Mouse (Mus musculus) adipocyte (in vitro differentiated cells): ENCODE data around the gene Asrgl1.
A peak's percentile ranks its signal among the peaks of the same experiment; 100 is the strongest.
"Not testable (repeated sequence)": the region's sequence is repeated elsewhere in the genome, so short reads cannot be mapped to it uniquely, and the experiment has no call there.

Experiments
- DNase-seq: peaks from one replicate; pipeline ENCODE4 v3.0.0-alpha.2; 2016; ENCODE audit warnings: low spot score

The Asrgl1 gene

DNA sequence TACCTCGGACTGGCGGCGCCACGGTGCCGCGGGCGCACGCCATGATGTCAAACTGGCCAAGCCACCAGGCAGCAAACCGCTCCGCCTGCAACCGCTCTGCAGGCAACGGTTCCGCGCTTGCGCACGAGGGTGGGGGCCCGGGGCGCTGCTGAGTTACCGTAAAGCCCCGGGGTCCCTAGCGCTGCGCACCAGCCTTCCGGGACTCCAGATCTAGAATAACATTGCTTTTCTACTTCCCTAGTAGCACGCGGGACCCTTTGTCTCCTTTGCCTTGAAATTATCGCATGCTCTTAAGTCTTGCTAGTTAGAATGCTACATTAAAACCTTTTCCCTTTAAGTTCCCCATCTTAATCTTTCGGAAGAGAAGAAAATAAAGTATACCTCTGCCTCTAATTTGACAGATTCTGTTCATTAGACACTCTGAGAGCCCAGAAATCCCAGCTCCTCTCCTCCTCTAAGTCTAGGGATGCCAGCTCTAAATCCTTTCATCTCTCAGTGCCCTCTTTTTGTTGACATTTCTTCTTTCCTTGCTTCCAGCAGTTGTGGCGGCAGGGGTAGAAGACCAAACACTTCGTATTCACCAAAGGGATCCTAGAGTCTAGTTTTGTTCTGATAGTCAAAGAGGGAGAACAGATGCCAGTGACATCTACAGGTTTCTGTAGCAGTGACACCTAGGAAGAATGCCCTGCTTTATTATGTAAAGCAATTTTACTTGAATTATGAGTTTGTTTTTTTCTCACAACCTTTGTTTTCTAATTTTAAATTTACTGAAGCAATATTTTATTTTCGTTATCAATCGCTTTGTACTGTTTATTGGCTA lies at the start of gene Asrgl1:
Gene Asrgl1 (minus strand): TSS at position 125 of the 820 bp plus-strand sequence.
- DNase-seq, result peak; percentile 91

DNA sequence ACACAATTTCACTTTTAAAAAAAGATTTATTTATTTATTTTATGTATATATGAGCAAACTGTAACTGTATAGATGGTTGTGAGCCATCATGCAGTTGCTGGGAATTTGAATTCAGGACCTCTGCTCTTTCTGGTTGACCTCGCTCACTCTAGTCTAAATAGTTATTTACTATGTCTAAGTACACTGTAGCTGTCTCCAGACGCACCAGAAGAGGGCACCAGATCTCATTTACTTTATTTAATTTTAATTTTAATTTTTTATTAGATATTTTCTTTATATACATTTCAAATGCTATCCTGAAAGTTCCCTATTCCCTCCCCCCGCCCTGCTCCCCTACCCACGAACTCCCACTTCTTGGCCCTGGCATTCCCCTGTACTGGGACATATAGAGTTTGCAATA lies 10.8 kb upstream of the Asrgl1 start:
- no peak for DNase-seq

DNA sequence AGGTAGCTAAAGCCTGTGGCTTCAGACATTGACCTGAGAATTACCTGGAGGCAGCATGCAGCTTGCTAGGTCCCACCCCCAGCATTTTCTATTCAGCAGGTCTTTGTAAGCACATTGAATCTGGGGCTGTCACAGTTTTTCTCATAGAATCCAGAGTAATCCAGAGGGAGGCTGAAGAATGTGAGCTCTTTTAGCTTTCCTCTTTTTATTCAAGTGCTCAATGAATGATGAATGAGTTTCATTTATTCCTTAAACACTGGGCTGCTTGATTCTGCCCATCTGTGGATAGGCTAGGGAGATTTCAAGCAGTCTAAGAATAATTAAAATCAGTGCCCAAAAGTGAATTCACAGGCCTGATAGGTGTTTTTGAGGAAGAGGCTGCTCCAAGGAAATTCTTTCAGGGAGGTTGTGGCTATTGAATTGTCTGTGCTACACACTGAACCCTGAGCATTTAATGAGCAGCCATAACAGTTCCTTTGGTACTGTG lies 8.2 kb upstream of the Asrgl1 start:
- DNase-seq, result no peak

DNA sequence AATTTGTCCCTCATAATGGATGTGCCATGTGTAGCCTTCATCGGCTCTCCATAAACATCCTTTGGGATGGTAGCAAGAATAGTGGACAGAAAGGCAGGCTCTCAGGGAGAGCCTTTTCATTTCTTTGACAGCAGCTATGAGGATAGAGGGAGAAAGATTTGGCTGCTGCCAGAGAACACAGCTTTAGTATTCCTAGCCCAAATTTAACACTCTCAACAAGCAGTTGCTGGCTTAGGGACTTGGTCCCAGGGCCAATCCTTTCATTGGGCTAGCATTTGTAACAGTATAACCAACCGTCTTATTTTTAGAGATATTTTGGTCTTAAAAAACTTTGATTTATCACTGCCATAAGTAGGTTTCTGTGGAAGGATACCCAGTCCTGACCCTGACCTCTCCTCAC lies 7.8 kb upstream of the Asrgl1 start:
- no peak for DNase-seq

DNA sequence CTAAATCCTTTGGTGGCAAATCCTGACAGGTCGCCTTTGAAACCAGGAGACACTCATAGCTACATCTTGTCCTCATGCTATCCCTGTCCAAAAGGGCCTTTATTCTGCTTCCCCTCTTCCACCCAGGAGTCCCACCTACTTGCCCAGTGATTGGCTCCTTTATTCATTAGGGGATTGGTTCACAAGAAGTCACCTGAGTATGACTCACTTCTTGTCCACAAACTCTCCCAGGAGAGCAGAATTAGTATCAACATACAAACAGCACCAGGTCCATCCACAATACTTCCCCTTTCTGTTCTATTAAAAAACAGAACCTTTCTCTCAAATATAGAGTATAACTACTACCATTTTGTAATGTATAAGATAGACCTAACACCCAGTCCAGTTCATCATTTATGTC lies 4.9 kb upstream of the Asrgl1 start:
- not testable (repeated sequence) for DNase-seq

DNA sequence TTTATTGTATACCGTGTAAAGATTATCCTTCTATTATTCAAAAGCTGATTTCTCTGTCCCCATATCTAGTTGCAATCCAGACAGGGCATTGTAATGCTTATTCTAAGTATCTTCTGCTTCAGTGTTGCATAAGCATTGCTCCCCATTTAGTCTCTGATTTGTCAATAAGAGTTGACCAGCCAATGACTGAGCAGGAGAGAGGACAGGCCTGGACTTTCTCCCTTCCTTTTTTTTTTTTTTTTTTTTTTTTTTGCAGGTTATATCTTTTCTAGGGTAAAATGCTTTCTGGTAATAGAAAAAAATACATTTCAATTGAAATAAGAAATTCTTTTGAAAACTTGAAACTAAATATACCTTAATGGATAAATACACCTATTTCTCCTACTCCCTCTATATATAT lies 1.7 kb upstream of the Asrgl1 start:
- no peak for DNase-seq

DNA sequence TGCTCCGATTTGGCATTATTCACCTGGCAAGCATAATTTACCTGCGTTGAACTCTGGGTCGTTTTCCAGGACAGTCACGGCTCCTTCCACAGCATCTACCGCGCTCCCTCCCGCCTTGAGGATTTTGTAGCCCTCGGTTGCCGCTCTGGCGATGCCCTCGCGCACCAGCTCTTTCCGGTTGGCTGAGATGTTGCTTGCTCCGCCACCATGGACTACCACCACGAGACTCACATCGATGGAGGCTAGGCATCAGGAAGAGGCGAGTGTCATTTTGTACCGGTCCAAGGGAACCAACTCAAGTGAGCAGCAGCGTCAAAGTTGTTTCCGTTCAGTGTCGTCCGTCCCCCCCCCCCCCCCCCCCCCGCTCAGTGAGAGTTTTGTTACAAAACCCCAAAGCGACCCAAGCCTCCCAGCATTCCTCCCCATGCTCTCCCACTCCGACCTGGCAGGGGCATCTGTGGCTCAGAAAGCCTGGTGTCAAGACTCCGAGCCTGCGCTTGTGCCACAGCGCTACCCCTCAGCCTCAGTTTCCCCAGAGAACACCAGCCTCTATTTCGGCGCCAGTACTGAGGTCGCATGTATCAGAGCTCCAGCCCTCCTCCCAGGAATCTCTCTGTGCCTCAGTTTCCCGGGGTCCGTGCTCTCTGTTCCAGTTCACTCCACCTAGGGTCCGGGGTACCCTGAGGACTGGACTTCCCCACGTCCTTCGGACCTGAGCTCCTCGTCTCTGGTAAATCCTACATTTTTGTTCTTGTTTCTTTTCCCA lies 507 bp downstream of the Asrgl1 start:
- DNase-seq, result no peak

DNA sequence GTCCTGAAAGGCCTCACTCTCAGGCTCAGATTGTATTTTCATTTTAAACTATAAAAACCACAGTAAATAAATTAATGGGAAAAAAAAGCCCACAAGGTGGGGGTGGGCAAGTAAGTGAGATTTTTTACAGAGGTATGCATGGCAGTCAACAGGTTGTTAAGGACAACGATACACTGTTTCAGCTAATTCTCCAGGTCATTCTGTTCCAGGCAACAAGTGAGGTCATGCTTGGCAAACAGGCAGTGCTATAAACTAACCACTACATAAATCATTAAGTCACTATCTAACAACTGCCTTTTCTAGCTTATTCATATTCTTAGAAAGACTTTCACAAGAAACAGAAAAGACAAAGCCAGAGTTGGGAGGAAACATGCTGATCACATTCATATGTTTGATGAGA lies 5.4 kb downstream of the Asrgl1 start:
- DNase-seq, result peak; percentile 47

DNA sequence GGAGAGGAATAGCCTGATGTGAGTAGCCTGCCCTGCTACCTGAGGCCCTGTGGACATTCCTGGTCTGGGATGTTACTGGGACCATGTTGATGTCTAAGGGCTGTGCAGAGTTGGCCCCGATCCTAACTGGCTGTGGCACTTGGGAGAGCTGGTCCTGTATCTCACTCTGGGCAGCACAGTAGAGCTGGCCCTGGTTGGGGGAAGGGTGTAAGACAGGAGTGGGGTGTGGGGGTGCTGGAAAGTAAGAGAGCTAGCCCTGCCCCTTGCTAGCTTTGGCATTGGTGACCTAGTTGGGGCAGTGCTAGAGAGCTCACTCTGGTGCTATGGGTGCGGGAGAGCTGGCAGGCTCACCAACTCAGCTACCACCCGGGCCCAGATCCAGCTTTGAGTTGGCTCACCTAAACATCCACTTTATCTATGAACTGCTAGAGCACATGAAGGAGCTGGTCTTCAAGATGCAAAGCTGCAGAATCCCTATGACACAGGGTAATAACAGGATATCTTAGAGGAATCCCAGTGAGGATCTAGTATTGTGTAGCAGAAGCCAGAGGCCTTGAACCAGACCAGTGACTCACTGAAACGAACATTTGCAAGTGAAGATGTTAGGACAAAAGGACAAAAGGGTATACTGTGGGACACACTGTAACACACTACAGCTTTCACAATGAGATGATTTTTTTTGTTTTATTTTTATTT lies 6.8 kb downstream of the Asrgl1 start:
- no peak for DNase-seq

DNA sequence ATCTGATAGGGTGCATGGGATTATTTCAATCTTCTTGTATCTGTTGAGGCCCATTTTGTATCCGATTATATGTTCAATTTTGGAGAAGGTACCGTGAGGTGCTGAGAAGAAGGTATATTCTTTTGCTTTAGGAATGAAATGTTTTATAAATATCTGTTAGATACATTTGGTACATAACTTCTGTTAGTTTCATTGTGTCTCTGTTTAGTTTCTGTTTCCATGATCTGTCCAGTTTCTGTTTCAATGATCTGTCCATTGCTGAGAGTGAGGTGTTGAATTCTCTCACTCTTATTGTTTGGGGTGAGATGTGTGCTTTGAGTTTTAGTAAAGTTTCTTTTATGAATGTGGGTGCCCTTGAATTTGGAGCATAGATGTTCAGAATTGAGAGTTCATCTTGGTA lies 11.4 kb downstream of the Asrgl1 start:
- DNase-seq, result not testable (repeated sequence)

DNA sequence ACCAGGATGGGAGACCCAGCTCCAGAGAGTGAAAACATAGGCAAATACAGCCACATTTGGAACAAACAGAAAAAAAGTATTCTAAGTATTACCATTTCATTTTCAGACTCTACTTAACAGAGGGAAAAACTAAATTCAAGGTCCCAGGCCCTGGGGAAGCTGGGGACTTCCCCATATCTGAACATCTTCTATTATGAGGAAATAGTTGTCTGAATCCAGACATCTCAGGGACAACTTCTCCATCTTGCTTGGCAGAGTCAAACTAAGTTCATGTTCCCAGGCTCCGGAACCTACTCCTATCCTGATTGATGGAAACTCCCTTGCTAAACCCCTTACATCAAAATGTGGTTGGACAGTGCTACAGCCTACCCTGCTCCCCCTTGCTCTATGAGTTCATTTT lies 13.0 kb downstream of the Asrgl1 start:
- no peak for DNase-seq

DNA sequence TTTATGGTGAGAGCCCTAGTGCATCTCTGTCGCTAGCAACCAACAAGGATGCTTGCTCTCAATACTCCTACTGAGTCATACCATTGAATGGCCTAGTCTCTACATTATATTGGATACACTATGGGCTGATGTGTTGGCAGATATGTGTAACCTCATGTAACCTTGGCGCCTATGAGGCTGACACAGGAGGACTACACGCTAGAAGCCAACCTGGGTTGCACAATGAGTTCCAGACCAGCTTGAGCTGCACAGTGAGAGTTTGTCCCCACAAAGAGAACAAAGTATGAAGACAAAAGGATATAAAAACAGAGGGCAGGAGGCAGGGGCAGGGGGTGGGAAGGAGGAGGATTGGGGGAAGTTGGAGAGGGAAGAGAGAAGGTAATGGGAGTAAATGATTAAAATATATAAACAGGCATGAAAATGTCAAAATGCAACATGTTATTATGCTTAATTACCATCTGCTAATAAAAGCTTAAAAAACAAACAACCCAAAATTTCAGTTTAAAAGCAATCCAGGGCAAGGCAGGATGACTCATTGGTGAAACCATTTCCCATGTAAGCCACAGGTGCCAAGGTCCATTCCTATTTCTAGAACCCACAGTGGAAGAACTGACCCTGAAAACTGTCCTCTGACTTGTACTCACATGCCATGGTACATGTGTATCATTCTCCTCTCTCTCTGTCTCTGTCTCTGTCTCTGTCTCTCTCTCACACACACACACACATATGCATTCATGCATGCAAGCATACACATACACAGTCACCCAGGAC lies 15.6 kb downstream of the Asrgl1 start:
- DNase-seq, result no peak

DNA sequence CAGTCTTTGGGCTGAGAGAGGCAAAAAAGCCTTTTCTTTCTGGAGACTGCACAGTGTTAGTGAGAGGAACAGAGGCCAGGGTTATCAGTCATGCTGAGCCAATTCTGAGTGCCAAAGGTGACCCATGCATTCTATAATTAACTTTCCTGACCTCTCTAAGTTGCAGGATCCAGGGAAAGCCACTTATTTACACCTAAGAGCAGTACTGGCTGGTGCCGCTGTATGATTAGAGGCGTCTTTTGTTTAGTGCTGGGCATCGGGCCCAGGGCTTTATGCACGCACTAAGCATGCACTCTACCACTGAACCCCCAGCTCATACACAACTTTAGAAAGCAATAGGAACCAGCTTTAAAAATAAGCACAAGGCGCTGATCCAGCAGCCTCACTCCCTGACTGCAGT lies 18.2 kb downstream of the Asrgl1 start:
- DNase-seq, result no peak

DNA sequence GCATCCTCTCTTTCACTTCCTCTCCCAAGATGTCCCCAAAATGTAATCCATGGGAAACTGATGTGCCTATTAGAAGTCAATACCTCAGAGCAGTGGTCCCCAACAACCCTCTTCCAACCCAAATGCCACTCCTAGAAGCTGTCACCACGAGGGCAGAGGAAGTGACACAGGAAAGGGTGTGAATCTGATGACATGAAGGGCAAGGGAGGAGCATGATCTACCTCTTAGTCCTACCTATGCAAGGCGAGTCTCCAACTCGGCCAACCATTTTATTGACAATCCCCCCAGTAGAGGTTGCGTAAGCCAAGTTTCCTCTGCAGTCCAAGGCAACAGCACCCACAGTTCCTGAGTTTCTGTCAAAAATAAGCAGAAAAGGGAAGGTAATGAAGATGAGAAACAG lies 19.2 kb downstream of the Asrgl1 start:
- no peak for DNase-seq

DNA sequence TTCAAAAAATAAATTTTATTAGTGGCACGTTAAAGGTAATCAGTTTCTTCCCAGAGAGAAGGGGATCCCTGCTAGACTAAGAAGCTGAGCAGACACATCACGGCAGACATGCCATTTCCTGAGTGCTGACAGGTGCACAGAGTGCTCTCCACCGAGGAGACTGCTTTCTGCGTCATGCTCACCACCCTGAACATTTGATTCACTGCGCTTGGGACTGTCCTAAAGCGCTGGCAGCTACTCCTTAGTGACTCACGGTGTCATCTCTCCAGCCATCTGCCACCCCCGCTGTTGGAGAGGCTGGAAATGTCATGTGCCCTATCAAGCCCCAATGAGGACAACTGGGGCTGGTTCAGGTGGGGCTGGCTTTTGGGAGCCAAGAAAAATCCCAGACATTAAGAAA lies 23.4 kb downstream of the Asrgl1 start:
- DNase-seq, result no peak

DNA sequence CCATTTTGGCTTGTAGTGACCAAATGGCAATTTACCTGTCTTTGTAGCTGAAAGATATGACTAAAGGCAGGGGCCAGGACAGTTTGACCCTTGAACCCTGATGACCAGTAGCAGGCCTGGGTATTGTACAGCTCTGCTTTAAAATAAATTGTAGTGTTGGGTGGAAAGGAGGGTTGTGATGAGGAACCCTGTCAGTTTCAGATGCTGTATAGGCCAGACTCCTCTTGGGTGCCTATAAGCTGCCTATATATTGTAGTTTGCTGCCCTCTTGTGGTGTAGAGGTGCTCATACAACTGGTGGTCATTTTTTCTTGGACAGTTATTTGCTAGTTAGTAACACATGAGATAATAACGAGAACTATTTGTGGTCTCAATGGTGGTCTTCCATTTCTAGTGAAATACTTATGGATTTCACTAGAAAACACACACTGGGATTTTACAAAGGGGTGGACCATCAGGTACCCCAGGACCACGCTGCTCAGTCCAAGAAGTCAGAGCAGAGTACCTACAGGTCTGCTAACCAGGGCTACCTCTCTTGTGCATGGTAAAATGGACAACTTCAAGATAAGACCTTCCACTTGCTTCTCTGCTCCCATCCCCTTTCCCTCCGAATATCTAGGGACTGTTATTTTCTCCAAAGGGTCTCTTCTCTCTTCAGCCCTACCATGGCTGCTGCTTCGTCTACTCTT lies 25.1 kb downstream of the Asrgl1 start:
- peak; percentile 82 for DNase-seq

DNA sequence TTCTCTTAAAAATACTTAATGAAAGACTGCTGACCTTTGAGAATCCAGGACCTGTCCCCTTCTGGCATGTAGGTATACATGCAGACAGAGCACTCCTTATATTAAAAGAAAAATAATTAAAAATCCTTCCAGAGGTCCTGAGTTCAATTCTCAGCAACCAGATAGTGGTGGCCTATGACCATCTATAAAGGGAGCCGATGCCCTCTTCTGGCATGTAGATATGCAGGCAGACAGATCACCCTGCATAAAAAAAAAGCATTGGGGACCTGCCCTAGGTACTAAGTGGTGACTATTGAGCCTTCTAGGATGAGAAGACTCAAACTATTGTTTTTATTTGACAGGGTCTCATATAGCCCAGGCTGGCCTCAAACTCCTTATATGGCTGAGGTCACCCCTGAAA lies 26.9 kb downstream of the Asrgl1 start:
- no peak for DNase-seq

DNA sequence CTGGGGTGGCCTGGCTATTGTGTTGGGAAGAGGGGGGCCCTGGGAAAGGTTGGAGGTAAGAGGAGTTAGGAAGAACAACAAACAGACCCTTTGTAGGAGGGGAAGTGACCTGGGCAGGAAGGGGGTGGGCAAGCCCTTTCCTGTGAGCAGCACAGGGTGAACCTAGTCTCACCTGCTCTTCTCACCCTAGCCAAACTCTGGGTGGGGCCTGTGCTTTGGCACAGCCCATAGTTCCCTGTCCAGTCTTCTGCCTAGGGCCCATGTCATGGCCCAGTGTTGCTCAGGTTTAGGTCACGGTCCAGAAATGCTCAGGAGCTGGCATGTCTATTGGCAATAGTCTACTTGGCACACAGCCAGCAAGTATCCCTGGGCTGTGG lies 28.1 kb downstream of the Asrgl1 start:
- DNase-seq, result no peak

DNA sequence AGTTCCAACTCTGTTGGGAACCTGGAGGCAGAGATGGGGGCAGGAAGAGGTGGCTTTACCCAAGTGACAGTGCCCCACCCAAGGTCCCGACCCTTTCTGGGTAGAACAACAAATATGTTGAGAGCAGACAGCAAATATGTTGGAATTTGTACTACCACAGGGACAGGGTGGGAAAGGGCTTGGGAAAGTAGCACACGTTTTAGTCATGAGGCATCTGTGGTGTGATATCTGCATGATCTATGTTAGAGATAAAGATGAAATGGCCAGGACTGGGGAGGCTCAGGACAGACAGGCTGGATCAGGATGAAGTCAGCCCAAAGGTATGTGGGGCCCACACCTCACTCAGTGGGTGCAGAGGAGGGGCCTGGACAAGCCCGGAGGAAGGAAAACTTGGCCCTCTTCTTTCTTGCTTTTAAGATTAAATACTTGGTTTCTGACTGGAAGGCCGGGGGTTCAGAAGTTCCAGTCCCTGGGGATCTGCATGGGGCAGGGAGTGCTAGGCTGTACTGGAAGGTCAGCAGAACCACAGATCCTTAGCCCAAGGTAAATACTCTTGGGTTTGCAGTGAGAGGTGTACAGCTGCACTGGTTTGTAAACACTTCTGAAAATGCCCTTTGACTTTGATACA lies 28.6 kb downstream of the Asrgl1 start:
- no peak for DNase-seq

DNA sequence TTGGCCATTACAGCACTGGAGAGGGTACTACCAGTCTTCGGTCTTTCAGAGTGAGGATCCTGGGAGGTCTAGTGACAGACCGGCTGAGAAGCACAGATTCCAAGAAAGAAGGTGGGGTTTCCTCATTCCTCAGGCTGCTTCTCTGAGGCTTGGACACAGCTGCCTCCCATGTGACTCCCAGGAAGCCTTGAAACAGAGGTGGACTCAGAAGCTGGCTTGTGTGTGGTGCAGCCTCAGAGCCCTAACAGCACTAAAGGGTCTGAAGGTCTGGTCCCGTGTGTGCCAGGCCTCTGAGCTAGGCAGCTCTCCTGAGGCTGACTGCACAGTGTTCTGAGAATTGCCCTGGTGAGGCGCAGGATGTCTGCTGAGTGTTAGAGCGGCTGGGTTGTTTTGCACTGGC lies 29.3 kb downstream of the Asrgl1 start:
- DNase-seq, result no peak

DNA sequence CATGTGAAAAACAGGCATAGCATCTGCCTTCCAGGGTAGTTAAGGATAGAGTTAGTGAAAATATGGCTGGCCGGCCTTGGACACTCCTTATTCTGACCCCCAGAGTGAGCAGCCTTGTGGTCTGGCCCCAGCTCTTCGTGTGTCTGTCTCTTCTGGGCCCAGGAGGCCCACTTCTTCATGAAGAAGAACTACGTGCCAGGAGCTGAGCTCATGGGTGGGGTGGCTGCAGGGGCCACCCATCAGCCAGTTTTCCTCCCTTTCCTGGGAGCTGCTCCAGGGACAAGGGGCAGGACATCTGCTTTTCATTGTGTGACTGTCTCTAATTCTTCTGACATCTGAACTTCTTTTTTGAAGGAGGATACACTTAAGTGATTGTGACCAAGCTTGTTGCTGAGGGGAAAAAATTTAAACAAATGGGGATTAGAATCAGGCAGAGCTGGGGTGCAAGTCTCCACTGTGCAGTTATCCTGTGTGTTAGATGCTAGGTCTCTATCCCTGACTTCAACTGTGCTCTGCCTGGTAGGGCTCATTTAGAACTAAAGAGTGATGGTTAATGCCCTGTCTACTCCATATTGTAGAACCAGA lies 30.2 kb downstream of the Asrgl1 start:
- no peak for DNase-seq
